ENCODE assay signal across 16 mouse cellular contexts in genomic region chr5:115726019-115726418, GRCm38 (mm10).
"Had no signal": no experiment of that assay in that cellular context is flagged by ENCODE, and none has a peak within 500 bp of the region (broad histone marks: within the 10 kb centered on the region; RNA-seq: fewer than 3 reads in every experiment).

No protein-coding gene starts in this region.

- ATAC-seq: liver, postnatal 0 days had no signal

- H3K9me3 ChIP-seq: limb, embryonic 12.5 days; limb, embryonic 15.5 days; lung, embryonic 15.5 days had no signal

- DNase-seq: kidney, adult 2 months; kidney, postnatal 10 days; kidney, postnatal 4 days; left cerebral cortex, postnatal 4 days; liver, postnatal 0 days; lung, postnatal 10 days; lung, postnatal 36 days; midbrain, embryonic 14.5 days; thymus, adult 18-20 months had no signal

- H3K36me3 ChIP-seq: limb, embryonic 12.5 days; limb, embryonic 15.5 days; lung, embryonic 15.5 days had no signal

- H3K4me3 ChIP-seq: left cerebral cortex, adult 2 months; limb, embryonic 12.5 days; limb, embryonic 15.5 days; lung, embryonic 15.5 days had no signal

- H3K27ac ChIP-seq: left cerebral cortex, adult 2 months; limb, embryonic 12.5 days; limb, embryonic 15.5 days; liver, embryonic 14.5 days; lung, embryonic 15.5 days had no signal

- H3K4me2 ChIP-seq: limb, embryonic 12.5 days; limb, embryonic 15.5 days; liver, embryonic 11.5 days; lung, embryonic 15.5 days; midbrain, embryonic 11.5 days had no signal

- H3K9ac ChIP-seq: limb, embryonic 12.5 days; limb, embryonic 15.5 days; liver, embryonic 14.5 days; liver, postnatal 0 days; lung, embryonic 15.5 days had no signal
